ENCODE assay signal across 14 mouse cellular contexts in the genomic region with DNA sequence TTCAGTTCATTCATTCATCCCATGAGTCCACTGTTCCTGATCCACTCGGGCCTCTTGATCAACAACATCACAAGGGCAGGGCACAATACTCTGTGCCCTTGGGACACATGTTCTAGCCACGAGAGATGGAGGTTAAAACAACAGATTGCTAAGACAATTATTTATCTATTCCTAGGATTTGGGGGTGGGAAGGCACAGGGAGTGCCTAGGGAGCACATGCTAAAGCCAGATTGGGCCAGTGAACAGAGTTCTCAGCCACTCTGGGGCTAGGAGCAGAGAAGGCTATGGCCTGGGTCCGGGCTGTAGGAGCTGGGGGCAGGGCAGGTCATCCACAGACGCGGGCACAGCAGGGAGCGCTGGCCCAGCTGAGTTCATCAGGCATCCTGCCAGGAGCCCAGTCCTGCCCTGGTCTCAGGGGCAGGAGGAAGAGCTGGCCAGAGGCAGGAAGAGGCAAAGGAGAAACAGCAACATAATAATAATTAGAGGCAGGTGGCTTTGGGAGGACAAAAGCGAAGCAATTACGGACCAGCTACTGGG. TPM values are rescaled to one million over a fixed set of nuclear protein-coding genes. Genes with fewer than 3 reads are reported as not detected.
DNase-seq lines count a peak whose midpoint lies in the region; ATAC-seq and TF ChIP-seq lines count a peak whose summit lies in the region.
"Had no signal": no experiment of that assay in that cellular context is flagged by ENCODE, and none has a peak within 500 bp of the region (broad histone marks: within the 10 kb centered on the region; RNA-seq: fewer than 3 reads in every experiment).

No protein-coding gene starts in this region.

- no peaks in the 10 kb centered on the region for H3K36me3 ChIP-seq in heart, embryonic 14.5 days (ENCODE audit: control insufficient read depth, insufficient read depth, low read length)
- no peaks in the 10 kb centered on the region for H3K36me3 ChIP-seq in small intestine, adult 2 months (ENCODE audit: control insufficient read depth, insufficient read depth, low read length)
- H3K36me3 ChIP-seq: heart, embryonic 15.5 days; intestine, embryonic 15.5 days had no signal

- no peak for TF ChIP-seq POLR2A in small intestine, adult 2 months (IDR thresholded peaks at IDR 0.05; ENCODE audit: low read depth, low read length)

- no peak overlapping the region for H3K27ac ChIP-seq in heart, embryonic 14.5 days (replicated peaks in 1 of 2; ENCODE audit: control insufficient read depth in 1 of 2, insufficient read depth in 1 of 2, low read depth in 2 of 2, low read length in 2 of 2)
- H3K27ac ChIP-seq in small intestine, adult 2 months (ENCODE audit: insufficient read depth, low read depth, low read length): peak overlapping the region; percentile 20; the same call in 1 of the 2 replicates
- H3K27ac ChIP-seq: forebrain, embryonic 13.5 days; heart, embryonic 15.5 days; intestine, embryonic 15.5 days had no signal

- H3K4me2 ChIP-seq in heart, embryonic 14.5 days (ENCODE audit: low read length): no peak overlapping the region
- H3K4me2 ChIP-seq: forebrain, embryonic 13.5 days; heart, embryonic 15.5 days; intestine, embryonic 15.5 days had no signal

- peak; percentile 9; the same call in 1 of the 2 replicates for ATAC-seq in heart, embryonic 14.5 days (ENCODE audit: insufficient number of reproducible peaks, insufficient read depth, low FRiP score, low read depth)
- ATAC-seq: forebrain, embryonic 13.5 days; intestine, embryonic 15.5 days had no signal

- no peak for TF ChIP-seq CTCF in small intestine, adult 2 months (IDR thresholded peaks at IDR 0.05; ENCODE audit: extremely low read depth, insufficient read length, insufficient replicate concordance, low read depth, low read length)

- no peak overlapping the region for H3K9ac ChIP-seq in heart, embryonic 14.5 days (ENCODE audit: low read length)
- H3K9ac ChIP-seq: forebrain, embryonic 13.5 days; heart, embryonic 15.5 days; intestine, embryonic 15.5 days had no signal

- H3K27me3 ChIP-seq in heart, embryonic 14.5 days (ENCODE audit: control insufficient read depth, insufficient read depth, low read length): 0 out of 2 replicates have a peak, but pooled peaks cover 5% of the 10 kb centered on the region
- H3K27me3 ChIP-seq in small intestine, adult 2 months (ENCODE audit: control insufficient read depth, insufficient read depth, low read length): no peaks in the 10 kb centered on the region
- H3K27me3 ChIP-seq: forebrain, embryonic 13.5 days; intestine, embryonic 15.5 days had no signal

- WGBS in heart, embryonic 14.5 days: 44% methylated on average over 8 of the region's 8 CpGs
- WGBS in small intestine, adult 2 months: 48% methylated on average over 8 of the region's 8 CpGs

- DNase-seq in heart, adult 8-10 months (ENCODE audit: low spot score): no peak
- DNase-seq in lung, postnatal 10 days: peak; percentile 27
- DNase-seq in lung, postnatal 25 days (ENCODE audit: low spot score): no peak
- DNase-seq in adrenal gland, postnatal 25 days: peak; percentile 79
- DNase-seq in frontal cortex, postnatal 25 days (ENCODE audit: low spot score in 2 of 2): no peak
- DNase-seq: right cerebral cortex, adult 18-20 months had no signal

- H3K4me1 ChIP-seq in heart, embryonic 14.5 days (ENCODE audit: control insufficient read depth in 2 of 2, insufficient read depth in 2 of 2, low read length in 2 of 2): peaks cover 7% of the 10 kb centered on the region in 2 experiments
- H3K4me1 ChIP-seq in small intestine, adult 2 months (ENCODE audit: control insufficient read depth, insufficient read depth, insufficient read length, low read length): peaks cover 27% of the 10 kb centered on the region
- H3K4me1 ChIP-seq: forebrain, embryonic 13.5 days had no signal

- no peaks in the 10 kb centered on the region for H3K9me3 ChIP-seq in heart, embryonic 14.5 days (ENCODE audit: control insufficient read depth, low read length)
- H3K9me3 ChIP-seq: forebrain, embryonic 13.5 days; heart, embryonic 15.5 days; intestine, embryonic 15.5 days had no signal

- H3K4me3 ChIP-seq in heart, embryonic 14.5 days (ENCODE audit: control insufficient read depth in 1 of 2, insufficient read depth in 1 of 2, low read depth in 1 of 2, low read length in 2 of 2): no peak overlapping the region
- no peak overlapping the region for H3K4me3 ChIP-seq in small intestine, adult 2 months (ENCODE audit: low read depth, low read length)
- H3K4me3 ChIP-seq: forebrain, embryonic 13.5 days; heart, embryonic 15.5 days; intestine, embryonic 15.5 days had no signal

RNA-seq across cellular contexts. Expression of a gene that starts 15.8 kb away (rescaled TPM):
- polyA plus RNA-seq in heart, embryonic 14.5 days (2014; fragmentation: Nextera tagmentation; extraction: Ambion mirVana): 7.1 and 7.9 TPM in 2 replicates
- 10 to 100 TPM in 3 of 4 experiments, 1 to 10 TPM in 1; 9.2 to 12.0 (median 10.9) TPM for total RNA-seq in heart, adult 8-10 months (2022)
- 9.4 and 9.7 TPM in 2 replicates for total RNA-seq in adrenal gland, postnatal 25 days (2021)
- 33.5 and 65.6 TPM in 2 replicates for polyA plus RNA-seq in small intestine, adult 2 months (2012; rRNA removed)

RNA-seq across cellular contexts. Expression of a gene that starts 17.1 kb away (rescaled TPM):
- 15.8 and 16.8 TPM in 2 replicates for polyA plus RNA-seq in heart, embryonic 14.5 days (2014; fragmentation: Nextera tagmentation; extraction: Ambion mirVana)
- total RNA-seq in heart, adult 8-10 months (2022): 10 to 100 TPM in 2 of 4 experiments, 1 to 10 TPM in 2; 6.6 to 13.3 (median 10.3) TPM
- total RNA-seq in adrenal gland, postnatal 25 days (2021): 0.73 and 2.3 TPM in 2 replicates
- polyA plus RNA-seq in small intestine, adult 2 months (2012; rRNA removed): 0.13 and 0.65 TPM in 2 replicates
- total RNA-seq: left cerebral cortex, postnatal 14 days had no signal
- polyA plus RNA-seq: embryonic facial prominence, embryonic 11.5 days; forebrain, embryonic 13.5 days; stomach, embryonic 14.5 days had no signal

Comparison
In these comparisons a context has a peak if more than half of its experiments do, and no peak if none do; other contexts are left out.
1. DNase-seq: peak in lung, postnatal 10 days (single experiment) and adrenal gland, postnatal 25 days (single experiment); none in heart, adult 8-10 months (single experiment), lung, postnatal 25 days (single experiment) and frontal cortex, postnatal 25 days (0 of 2).